Mouse (Mus musculus) MEL (cell line): Measurements from ENCODE around the gene Arrdc1.

Experiments
- CTCF ChIP-seq, 3 experiments: IDR thresholded peaks in 2 of 3; conservative IDR thresholded peaks in 1 of 3; 2 replicates each; pipeline ENCODE4 v1.5.1; 2011 to 2012; ENCODE audit warnings: low read length in 3 of 3, low read depth in 2 of 3, mild to moderate bottlenecking in 2 of 3, improper control_type of control experiment in 1 of 3, inconsistent platforms in 1 of 3, mixed read lengths in 1 of 3, moderate library complexity in 1 of 3; ENCODE audit not compliant: control insufficient read depth in 1 of 3, insufficient read depth in 1 of 3, poor library complexity in 1 of 3, severe bottlenecking in 1 of 3
- E2F4 ChIP-seq: IDR thresholded peaks from 2 replicates; pipeline ENCODE4 v1.6.1; 2011; ENCODE audit warnings: low read depth, low read length, improper control_type of control experiment, borderline replicate concordance
- ELF1 ChIP-seq: IDR thresholded peaks from 2 replicates; pipeline ENCODE4 v1.6.1; 2014; ENCODE audit warnings: low read depth, mild to moderate bottlenecking, inconsistent platforms, low read length, improper control_type of control experiment, moderate library complexity
- JUND ChIP-seq: IDR thresholded peaks from 2 replicates; pipeline ENCODE4 v1.6.1; 2011; ENCODE audit warnings: low read depth, mild to moderate bottlenecking, improper control_type of control experiment, low read length
- MAZ ChIP-seq: IDR thresholded peaks from 2 replicates; pipeline ENCODE4 v1.6.1; 2012; ENCODE audit warnings: low read depth, mild to moderate bottlenecking, inconsistent platforms, low read length, improper control_type of control experiment
- MXI1 ChIP-seq: IDR thresholded peaks from 2 replicates; pipeline ENCODE4 v1.6.1; 2011; ENCODE audit warnings: mild to moderate bottlenecking, low read depth, low read length, improper control_type of control experiment
- POLR2A ChIP-seq, 2 experiments: IDR thresholded peaks; 2 replicates each; pipeline ENCODE4 v1.6.1; 2011 to 2012; ENCODE audit warnings: low read length in 2 of 2, mild to moderate bottlenecking in 2 of 2, control low read depth in 1 of 2, improper control_type of control experiment in 1 of 2, low read depth in 1 of 2, moderate library complexity in 1 of 2; ENCODE audit not compliant: control insufficient read depth in 1 of 2, insufficient read depth in 1 of 2, poor library complexity in 1 of 2
- SMC3 ChIP-seq: IDR thresholded peaks from 2 replicates; pipeline ENCODE4 v1.6.1; 2011; ENCODE audit warnings: low read depth, low read length, improper control_type of control experiment

- TF ChIP-seq E2F4 (peak; percentile 77; the same call in 1 of the 2 replicates), ELF1 (peak; percentile 81), CTCF (IDR thresholded peaks at IDR 0.05 in 2 of 3, conservative IDR thresholded peaks at IDR 0.05 in 1 of 3; ENCODE audit: control insufficient read depth in 1 of 3, insufficient read depth in 1 of 3, low read depth in 2 of 3, low read length in 3 of 3, poor library complexity in 1 of 3, severe bottlenecking in 1 of 3) (no peak), POLR2A (IDR thresholded peaks at IDR 0.05; ENCODE audit: control insufficient read depth in 1 of 2, insufficient read depth in 1 of 2, low read depth in 1 of 2, low read length in 2 of 2, poor library complexity in 1 of 2) (peak; percentile 91 to 97), SMC3 (no peak), MAZ (peak; percentile 72; the same call in 1 of the 2 replicates), MXI1 (peak; percentile 86), JUND (no peak)
Observed at GRCm38 (mm10) chr2:24974906-24975703, 40.1 kb upstream of the Arrdc1 start, which contains the start of gene Mrpl41.
